Mouse (Mus musculus) adipocyte (in vitro differentiated cells): ENCODE results near the gene Sema6c.

Experiments used
- DNase-seq: peaks from one replicate; pipeline ENCODE4 v3.0.0-alpha.2; 2016; ENCODE audit warnings: low spot score

Gene Sema6c

DNA sequence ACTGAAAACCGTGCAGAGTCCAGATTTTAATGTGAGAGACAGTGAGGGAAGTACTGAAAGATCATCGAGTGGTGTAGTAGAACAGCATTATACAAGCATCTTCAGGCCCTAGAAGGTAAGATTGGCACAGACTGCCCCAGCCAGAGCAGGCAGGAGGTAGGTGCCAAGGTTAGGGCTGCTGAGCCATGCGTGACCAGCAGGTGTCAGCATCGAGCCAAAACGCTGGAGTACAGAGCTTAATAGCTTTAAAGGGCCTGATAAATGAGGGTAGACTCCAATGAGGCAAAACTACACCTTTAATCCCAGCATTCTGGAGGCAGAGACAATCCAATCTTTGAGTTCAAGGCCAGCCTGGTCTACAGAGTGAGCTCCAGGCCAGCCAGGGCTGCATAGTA is 17.6 kb upstream of the Sema6c start:
- DNase-seq = peak; percentile 86

DNA sequence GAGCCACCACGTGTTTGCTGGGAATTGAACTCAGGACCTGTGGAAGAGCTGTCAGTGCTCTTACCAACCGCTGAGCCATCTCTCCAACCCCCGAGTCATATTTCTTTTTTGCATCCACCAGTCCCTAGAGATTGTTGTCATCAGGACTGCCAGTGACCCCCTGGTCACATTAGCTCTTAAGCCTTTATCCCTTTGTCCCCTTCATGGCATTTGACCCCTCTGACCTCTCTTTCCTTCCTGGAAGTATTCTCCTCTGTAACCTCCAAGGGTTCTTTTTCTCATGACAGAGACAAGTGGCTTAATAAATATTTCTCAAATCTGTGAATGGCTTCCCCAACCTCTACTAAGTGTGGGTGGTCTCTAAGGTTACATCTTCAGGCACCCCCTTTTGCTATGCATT is 12.3 kb upstream of the Sema6c start:
- no peak for DNase-seq

DNA sequence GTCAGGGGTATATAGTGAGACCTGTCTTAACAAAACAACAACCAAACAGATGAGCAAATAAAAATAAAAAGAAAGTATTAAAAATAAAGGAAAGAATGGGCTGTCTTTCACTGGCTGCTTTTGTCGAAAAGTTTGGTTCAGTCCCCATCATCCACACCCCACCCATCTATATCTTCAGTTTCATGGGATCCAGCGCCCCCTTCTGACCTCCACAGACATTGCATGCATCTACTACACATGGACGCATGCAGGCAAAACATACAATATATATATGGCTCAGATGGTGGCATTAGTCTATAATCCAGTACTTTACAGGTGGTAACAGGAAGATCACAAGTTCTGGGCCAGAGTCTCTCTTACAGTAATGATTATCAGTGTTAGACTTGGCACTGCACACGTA is 6.4 kb upstream of the Sema6c start:
- no peak for DNase-seq

DNA sequence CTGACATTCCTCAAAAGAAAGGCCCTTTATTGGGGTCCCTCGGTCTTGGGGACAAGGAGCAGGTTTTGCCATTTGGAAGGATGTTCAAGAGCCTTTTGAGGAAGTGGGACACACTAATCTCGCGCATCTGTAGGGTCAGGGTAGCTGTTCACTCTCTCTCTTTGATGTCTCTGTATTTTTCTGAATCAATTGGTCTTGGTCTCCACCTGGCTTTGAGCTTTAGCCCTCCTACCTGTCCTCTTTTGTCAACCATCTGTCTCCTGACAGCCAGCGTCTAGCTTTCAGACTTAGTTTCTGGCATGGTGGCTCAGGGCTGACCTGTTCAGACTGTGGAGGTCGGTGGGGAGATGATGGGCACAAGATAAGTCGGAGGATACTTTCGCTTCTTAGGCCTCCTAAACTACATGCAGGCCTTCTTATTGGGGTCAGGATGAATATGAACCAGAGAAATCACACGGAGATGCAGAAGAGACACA is 708 bp upstream of the Sema6c start:
- DNase-seq = no peak

DNA sequence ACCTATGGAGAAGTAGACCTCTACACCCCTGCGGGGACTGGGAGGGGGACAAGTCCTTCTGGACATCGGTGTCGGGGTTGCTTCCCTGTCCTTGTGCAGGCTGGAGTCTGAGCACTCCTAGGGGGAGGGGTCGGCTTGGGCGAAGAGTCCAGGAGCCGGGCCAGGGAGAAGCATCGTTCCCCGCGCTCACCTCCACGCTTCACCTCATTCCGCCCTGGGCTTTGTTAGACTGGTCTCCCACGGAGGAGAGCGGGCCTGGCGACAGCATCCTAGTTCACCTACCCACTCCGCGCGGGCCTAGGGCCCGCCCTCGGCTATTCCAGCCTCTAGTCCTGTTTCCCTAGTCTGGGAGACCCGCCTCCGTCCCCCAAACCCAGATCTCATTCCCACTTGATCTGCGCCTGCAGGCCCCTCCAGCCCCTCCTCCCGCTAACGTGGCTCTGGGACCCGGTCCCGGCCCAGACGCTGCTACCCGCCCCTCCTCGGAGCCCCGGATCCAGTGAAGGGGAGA is 839 bp downstream of the Sema6c start:
- no peak for DNase-seq

DNA sequence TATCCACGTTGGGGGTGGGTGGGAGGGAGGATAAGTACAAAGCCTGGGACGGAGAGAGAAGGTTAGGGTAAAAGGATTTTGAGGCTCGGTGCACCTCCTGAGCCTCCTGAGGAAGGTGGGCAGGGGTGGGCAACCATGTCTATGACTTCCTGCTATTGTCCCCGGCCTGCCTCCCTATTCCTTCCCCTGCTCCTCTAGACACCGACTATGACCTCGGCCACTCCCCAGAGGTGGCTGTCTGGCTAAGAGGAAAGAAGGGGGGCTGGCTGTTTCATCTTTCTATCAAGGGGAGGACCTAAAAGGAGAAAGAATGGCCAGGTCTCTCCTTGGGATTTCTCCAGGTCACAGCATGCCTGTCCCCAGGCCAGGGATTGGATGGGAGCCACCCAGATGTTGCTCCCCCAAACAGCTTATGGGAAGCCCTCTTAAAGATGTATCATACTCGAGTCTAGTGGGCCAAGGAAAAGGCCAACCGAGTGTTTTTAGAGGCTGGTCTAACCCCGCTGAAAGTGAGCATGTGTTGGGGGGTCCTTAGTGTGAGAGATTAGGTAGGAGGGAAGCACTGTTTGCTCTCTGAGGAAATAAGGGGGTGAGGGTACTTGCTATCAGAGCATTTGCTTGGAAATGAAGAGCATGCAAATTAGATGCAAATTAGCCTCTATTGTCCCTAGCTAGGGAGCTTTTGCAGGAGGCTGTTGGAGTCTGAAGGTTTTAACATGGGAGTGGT is 1.5 kb downstream of the Sema6c start:
- no peak for DNase-seq

DNA sequence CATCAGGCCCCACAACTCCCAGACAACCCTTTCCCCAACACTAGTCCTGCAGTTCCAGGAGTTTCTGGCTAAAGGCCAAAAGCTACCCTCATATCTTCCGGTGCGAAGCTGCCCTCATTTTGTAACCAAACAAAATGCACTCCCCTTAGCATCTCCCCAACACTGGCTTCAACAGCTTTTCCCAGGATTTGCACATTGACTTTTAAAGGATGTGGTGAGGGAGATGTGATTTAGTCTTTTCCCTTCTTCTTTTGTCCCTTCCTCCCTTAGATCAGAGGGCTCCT is 2.0 kb downstream of the Sema6c start:
- no peak for DNase-seq

DNA sequence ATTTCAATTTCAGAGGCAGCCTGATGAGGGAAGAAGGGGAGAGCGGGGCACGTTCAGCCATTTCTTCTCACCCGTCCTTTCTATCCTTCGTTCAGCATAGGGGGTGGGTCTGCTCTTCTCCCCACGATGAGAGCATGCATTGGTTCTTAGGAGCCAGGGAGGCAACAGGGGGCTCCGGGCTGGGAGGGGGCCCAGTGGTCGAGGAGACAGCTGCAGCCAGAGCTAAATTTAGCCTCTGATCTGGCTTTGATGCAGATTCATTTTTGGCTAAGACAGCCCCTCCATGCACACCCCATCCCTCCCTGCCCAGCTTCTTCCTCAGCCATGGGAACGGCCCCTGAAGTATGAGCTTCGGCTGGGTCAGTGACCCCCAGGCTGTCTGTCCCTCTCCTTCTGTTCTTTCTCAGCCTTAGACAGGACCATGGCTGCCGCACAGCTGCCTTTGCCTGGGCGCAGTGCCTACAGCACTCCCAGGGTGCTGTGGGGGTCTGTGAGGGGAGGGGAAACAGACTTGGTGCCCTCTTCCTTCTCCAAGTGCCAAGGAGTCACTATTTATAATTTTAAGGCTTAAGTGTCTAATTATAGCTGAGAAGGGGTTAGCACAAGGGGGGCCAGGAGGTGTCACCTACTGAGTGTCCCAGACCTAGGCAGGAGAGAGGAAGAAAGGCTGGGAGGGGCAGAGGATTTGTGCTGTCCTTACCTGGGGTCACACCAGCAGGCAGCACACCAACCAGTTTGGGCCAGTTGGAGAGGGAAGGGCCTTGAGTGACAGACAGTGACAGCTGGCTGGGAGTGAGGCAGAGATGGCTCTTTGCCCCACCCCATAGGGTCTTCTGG is 3.4 kb downstream of the Sema6c start:
- no peak for DNase-seq

DNA sequence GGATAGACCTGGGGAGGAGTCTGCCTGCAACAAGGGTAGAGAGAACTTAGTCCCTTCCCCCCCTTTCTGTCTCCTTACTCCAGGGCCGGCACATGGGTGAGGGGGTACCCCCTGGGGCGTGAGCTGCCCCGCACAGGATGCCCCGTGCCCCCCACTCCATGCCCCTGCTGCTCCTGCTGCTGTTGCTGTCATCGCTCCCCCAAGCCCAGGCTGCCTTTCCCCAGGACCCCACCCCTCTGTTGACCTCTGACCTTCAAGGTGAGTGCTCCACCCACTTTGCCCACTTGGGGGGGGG is 3.9 kb downstream of the Sema6c start:
- DNase-seq = no peak

DNA sequence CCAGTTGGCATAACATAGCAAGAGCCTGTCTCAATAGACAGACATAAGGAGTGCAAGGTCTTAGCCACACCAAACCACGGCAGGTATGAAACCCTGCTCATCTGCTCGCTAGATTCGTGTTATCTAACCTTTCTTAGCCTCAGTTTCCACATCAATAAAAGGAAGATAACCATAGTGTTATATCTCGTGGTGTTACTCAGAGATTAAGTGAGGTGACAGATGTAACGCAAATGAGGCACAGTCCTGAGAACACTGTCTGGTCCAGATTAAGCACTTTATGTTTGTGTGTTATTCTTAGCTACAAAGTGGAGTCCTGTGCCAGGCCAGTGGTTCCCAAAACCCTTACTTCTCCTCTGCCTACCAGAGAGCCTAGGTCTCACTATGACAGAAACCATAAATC is 4.6 kb downstream of the Sema6c start:
- no peak for DNase-seq

DNA sequence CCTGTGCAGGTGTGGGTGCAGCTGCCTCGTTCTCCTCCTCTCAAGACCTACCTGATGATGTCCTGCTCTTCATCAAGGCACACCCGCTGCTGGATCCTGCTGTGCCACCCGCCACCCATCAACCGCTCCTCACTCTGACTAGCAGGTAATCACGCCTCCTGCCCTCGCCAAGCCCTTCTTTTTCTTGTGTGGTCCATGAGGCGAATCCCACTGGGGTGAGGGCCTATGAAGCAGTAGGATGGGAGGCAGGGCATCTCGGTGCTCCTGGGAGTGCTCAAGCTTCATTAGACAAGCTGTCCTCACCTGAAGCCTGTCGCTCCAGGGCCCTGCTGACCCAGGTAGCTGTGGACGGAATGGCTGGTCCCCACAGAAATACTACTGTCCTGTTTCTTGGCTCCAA is 9.7 kb downstream of the Sema6c start:
- no peak for DNase-seq

DNA sequence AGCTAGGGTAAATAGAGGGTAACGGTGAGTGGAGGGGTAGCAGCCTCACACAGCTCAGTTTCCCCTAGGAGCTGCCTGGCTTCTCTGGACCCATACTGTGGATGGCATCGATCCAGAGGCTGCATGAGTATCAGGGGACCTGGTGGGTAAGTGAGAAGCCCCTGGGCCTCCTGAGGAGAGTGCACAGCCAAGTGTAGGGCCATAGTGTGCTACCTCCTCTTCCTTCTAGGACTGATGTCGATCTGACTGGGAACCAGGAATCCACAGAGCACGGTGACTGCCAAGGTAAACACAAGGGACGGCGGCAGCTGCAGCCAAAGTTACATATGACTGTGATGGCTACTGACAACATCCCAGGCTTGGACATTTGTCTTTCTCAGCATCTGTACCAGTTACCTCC is 10.8 kb downstream of the Sema6c start:
- DNase-seq = no peak

DNA sequence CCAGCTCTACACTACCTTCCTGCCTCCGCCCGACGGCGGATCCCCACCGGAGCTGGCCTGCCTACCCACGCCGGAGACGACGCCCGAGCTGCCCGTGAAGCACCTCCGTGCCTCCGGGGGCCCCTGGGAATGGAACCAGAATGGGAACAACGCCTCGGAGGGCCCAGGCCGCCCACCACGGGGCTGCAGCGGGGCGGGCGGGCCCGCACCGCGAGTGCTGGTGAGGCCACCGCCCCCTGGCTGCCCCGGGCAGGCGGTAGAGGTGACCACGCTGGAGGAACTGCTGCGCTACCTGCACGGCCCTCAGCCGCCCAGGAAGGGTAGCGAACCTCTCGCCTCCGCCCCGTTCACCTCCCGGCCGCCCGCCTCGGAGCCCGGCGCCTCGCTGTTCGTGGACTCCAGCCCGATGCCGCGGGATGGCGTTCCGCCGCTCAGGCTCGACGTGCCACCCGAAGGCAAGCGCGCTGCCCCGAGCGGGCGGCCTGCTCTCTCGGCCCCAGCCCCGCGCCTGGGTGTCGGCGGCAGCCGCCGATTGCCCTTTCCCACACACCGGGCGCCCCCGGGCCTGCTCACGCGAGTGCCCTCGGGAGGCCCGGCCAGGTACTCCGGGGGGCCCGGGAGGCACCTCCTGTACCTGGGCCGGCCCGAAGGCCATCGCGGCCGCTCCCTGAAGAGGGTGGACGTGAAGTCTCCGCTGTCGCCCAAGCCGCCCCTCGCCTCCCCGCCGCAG is 12.4 kb downstream of the Sema6c start:
- DNase-seq = no peak

DNA sequence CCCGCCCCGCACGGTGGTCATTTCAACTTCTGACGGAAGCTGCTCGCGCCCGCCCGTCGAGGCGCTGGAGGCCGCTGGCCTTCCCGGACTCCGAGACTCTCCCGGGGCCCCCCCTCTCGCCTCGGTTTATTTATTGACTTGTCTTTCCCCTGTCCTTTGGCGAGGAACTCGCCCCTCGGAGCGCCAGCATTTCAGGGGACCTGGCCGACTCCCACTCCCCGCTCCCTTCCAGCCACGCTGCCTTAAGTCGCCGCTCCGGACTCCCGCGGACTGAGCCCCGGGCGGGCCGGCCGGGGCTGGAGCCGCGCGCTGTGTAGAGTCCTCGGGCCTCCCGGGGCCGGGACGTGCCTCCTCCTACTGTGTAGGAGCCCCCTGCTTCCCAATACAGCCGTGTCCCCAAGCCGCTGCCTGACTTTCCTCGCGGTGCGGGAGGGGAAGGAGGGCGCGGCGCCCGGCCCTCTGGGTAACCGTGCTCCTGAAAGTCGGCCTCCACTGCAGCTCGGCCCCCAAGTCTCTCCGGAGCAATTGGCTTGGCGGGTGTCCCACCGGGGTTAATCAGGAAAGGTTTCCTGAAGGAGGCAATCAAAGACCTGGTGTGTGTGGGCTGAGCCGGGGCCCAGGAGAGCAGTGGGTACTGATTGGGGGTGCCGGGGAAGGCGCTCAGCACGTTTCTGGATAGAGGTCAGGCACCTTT is 13.1 kb downstream of the Sema6c start:
- no peak for DNase-seq

DNA sequence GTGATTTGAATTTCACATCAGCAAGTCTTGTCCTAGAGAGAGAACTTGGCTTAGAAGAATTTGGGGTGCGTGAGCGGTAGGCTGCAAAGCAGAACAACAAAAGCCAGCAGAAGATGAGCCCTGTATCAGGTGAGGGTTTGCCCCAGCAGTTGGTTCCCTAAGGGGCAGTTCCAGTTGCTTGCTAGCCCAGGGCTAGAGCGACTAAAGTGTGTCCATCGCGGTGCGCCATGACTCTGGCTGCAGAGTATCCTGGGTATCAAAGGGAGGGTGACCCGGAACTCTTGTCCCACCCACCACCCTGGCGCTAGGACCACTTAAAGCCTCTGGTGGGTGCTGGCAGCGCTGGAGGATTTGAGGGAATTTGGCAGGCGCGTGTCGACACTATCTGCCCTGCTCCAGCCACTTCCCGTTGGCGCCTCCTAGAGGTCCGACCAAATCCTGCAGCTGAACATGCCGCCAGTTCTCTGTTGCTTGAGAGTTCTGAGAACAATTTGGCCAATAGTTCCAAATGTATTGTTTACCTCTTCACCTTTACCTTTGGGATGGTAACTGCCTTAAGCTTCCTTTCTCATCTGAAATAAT is 13.8 kb downstream of the Sema6c start:
- DNase-seq = no peak

DNA sequence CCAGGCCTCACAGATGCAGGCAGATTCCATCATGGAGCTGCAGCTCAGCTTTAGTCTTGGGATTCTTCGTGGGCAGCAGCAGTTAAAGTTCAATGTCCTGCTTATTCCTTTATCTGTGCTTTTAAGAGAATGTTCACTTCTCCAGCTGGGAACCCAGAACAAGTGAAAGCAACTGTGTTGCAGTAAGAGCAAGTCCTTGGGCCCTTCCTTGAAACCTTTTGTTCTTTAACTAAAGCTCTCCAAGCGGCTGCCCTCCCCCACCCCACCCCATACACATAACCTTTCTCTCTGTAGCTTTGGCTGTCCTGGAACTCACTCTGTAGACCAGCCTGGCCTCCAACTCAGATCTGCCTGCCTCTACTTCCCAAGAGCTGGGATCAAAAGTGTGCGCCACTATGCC is 16.2 kb downstream of the Sema6c start:
- DNase-seq = no peak

DNA sequence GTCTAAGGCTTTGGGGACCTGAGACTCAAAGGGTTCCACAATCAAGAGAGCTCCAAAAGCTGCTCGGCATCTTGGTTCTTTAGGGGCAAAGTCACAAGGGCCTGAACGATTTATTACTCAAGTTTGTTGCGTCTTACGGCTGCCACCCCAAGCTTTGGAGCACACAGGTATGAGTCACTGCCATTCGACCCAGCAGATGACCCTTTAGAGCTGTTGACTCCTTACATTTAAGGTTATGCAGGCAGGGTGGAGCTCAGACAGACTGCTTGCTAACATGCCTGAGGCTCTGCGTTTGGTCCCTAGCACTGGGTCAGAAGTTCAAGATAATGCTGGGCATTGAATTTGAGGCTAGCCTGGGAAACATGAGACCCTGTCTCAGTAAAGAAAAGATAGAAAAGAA is 17.3 kb downstream of the Sema6c start:
- DNase-seq = no peak

DNA sequence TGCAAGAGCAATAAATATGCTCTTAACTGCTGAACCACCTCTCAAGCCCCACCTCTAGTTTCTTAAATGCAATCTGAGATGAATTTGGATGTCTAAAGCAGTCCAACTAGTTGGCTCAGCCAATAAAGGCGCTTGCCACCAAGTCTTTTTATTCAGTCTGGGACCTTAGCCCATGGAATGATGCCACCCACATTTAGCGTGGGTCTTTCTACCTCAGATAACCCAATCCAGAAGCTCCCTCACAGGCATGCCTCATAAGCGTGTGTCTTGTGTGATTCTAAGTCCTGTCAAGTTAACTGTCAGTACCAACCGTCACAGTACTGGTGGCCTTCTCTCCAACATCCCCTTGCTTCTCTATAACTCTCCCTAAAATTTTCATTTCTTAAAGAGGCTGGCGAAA is 18.7 kb downstream of the Sema6c start:
- no peak for DNase-seq

DNA sequence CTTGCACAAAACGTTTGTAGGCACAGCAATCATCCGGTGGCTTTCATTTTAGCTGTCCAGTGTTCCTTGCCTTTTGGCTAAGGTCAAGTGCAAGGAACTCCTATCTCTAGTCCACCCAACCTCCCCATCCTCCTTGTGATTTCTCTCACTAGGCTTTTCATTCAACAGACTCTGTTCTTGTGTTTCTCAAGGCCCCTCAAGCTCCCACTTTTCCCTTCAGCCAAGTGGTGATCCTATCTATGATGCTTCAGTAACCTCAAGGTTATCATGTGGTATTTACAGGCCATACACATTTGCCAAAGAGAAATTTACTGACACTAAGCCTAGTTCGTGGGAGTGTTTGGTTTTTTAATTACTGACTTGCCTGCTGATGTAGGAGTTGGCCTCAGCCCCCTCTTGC is 19.6 kb downstream of the Sema6c start:
- no peak for DNase-seq

DNA sequence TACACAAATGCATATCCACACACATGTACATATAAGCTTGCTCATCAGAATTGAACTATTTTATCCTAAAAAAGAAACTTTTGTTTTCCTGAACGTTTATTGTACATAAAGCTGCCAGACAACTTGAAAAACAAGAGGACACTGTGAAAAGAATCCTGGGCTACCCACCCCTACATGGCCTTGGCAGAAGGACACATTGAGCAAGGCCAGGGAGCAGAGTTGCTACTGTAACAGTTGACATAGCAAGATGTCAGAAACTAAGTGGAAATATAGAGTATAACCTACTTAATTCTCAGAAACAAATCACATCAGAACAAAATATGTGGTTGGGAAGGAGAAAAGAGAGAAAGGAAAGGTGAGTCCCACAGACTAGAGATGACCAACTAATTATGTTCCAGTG is 21.6 kb downstream of the Sema6c start:
- DNase-seq = no peak

DNA sequence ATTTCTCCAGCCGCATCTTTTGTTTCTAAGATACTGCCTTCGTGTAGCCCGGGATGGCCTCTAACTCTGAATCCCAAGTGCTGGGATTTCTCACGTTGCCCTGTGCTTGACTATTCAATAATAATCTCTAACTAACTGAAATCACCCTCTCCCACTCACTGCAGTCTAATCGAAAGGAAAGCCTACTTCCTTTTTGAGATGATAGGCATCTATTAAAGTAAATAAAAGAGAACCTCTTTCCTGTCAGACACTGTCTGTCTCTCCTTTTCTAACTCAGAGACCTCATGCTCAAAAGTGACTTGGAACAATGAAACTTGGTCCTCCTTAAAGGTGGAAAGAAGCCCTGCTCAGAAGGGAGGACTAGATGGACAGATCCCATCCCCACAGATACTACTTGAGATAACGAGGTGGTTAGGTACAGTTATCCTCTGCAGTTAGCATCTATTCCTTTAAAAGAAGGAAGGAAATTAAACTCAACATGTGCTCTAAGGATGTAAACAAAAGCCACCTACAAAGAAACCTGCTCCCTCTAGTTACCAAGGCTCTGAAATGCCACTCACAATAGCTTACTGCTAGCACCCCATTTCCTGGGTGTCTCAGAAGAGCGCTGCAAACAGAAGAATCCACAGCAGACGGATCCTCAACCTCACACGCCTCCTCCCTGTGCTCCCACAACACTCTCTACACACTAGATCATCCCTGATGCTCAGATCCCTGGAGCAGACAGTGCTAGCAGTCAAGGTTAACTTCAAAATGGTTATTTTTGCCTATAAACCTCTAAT is 24.7 kb downstream of the Sema6c start:
- no peak for DNase-seq
